Mouse (Mus musculus) hindlimb bud, embryonic 11.5 days (tissue): Measurements from ENCODE around the gene Rho.

Experiments
- DNase-seq: peaks from one replicate; pipeline ENCODE4 v3.0.0-alpha.2; 2012; ENCODE audit warnings: low read depth, low spot score; ENCODE audit errors: extremely low spot score

Rho gene

DNA sequence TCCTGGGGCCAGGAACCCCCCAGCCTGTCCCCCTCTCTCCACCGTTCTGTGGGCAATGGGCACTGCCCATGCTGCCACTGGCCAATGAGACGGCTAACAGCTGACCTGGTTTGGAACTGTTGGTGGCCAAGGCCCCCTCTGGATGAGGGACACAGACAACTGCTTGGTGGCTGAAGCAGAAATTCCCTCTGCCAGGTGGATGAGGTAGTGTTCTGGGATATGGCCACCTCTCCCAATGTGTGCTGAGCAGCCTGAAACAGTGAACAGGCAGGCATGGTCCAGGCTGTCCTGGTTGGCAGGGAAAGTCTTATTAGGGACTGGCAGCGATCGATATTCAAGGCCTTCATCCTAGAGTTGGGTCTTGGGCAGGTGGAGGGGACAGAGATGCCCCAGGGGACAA lies 23.6 kb downstream of the Rho start:
- no peak for DNase-seq

DNA sequence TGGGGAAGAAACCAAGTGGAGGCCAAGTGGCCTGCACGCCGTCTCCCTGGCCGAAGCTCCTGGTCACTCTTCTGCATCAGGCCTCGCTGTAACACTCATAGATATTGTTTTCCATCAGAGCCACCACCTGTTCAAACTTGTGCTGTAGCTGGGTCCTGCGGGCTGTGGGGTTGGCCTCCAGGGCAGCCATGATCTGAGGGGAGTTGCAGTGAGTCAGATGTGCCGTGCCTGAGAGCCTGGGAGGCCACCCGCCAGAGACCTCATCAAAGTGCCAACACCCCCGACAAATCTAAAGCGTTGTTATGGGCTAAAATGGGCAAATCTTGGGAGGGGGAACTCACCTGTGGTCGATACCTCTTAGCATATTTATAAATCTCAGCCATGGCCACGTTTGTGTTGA lies 24.1 kb downstream of the Rho start:
- DNase-seq, result no peak

DNA sequence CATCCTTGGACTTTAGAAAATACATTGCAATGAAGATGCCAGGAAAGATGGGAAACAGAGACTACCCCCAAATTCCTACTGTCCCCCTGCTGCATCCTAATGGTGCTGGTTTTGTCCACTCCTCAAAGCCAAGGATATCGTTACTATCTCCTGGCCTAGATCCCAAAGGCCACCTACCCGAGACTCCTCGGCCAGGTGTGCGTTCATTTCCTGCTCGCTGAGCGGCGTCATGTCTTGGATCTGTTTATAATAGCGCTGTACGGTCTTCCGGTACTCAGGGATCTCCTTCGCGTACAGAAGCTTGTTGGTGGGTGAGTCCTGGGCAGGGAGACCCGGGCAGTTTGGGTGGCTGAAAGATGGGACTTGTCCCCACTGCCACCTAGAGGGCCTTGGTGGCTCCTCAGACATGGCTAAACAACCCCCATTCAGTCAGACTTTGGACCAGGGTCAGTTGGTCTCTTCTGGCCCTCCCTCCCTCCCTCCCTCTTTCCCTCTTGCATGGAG lies 24.9 kb downstream of the Rho start:
- DNase-seq, result no peak

DNA sequence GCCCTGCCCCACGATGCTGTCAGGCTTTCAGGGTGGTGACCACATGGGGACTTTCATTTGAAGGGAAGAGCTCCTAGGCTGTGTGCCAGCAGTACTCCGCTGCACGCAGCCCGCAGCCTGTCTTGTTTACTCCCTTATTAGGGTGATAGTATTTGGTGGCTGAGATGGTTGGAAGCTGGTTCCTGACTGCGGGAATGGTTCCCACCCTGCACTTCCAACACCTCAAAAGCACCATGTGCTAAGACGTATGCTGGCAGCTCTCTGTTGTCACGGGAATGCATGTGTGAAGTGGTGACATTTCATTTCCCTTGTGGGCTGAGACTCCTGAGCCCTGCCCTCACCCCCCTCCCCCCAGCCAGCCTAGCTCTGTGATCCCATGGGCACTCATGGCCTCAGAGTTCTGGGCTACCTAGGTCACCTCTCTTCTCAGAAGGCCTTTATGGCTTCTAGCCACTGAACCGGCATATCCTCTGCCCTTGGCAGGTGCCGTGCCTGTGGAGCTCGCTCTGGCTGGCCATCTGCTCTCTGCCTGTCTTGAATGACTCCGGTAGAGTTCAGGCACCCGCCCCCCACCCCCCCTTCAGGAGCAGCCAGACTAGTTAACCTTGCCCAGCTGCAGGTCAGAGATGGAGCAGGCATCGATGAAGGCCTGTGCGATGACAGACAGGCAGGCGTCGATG lies 25.5 kb downstream of the Rho start:
- no peak for DNase-seq

DNA sequence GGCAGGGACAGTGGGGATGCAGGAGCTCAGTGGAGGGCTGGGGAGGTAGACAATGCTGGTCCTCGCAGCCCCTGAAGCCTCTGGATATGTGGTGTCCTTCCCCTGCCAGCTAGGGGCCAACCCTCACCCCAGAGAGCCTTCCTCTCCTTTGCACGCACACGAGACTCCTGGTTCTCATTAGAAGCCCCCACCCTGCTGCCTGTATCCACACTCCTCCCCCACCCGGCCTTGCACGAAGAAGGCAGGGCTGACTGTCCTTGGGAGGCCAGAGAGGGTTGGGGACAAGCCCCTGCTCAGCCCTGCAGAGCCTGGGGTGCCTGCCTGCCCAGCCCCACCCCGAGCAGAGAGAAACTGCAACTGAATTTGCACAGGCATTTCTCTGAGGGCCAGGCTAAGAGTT lies 26.1 kb downstream of the Rho start:
- DNase-seq, result no peak

DNA sequence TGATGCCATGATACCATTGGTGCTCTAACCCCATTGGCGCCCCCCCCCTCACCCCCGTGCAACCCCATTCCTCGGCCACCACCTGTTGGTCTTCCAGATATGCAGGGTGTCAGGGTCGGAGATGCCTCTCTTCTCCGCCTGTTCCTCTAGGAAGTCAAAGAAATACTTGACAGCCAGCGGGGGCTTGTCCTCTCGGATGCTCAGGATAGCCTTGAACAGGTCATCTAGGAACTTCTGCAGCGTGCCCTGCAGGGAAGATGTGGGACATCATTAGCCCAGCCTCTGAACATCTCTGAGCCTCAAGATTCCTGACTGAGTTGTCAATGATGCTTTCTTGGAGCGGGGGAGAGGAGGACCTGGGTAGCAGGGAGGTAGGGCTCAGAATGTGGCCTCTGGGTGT lies 26.9 kb downstream of the Rho start:
- DNase-seq, result no peak

DNA sequence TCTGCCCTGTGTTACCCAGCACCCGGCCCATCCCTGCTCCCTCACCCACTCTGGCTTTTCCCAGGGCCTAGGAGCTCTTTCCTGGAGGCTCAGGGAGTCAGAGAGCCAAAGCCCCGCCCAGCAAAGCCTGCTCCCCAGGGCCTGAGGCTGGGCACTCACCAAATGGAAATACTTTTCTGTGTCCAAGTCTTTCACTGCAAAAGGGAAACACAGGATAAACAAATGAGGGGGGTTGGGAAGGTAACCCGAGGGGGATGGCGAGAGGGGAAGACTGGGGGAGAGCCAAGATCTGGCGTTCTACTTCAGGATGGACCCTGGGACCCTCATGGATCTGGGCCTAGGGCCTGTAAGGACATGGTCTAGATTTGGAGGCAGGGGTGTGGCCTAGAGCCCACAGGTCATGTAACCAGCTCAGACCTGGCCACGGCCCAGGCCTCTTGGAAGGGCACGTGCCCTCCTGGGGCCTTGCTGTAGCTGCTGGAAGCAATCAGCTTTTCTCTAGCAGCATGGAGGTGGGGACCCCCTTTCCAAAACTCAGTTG lies 27.7 kb downstream of the Rho start:
- DNase-seq, result no peak

DNA sequence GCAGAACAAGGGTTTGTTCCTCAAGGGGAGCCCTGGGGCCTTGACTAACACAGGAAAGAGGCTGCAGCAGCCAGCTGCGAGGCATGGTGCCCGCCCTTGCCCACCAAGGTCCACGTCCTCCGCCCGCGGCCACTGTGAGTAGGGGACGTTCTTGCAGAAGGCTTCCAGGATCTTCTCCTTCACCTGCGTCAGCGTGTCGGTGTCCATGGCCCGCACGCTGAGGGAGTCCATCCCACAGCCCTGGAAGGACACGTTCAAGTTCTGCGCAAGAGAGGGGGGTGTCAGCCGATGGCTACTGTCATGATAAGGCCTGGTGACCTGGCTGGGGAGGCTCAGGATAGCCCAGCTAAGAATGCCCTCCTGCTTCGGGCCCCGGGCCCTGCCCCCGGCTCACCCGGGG lies 28.8 kb downstream of the Rho start:
- no peak for DNase-seq

DNA sequence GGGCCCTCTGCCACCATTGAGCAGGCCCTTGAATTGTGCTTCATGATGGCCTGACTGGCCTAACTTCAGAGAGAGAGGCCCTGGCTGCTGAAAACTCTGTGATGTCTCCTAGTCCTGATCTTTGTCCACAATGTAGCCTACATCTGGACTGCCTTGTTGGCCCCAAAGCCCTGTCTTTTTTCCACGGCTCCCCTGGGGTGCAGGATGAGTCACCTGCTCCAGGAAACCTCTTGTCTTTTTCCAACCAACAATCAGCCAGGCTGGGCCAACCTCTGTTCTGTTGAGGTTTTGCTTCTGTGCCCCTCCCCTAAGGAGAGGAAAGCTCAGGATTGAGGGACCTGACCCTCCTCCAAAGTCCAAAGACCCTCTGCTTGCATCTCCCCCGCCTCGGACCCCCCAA lies 30.2 kb downstream of the Rho start:
- no peak for DNase-seq

DNA sequence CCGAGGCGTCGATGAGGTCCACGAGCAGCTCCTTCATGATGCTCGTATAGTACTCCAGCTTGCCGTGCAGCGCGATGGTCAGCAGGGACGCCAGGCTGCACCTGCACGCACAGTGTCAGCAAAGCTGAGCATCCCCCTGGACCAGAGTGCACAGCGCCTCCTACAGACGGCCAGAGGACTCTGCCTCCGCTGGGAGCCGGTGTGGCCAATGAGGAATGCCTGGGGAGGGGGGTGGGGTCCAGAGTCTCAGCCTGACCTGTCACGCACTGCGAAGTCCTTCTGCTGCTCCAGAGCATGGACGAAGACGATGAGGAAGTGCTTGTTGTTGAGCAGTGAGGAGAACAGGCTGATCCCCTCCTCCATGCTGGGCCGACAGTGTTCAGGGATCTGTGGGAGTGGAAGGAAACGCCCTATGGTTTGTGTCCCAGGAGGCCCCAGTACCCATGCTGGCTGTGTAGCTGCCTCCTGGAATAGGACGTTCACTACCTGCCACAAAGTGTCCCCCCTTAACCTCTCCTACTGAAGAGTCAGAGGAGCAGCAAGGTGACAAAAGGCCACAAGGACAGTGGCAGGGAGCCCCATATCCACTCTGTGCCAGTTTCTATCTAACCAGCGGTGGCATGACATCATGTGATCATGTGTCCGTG lies 31.0 kb downstream of the Rho start:
- no peak for DNase-seq

DNA sequence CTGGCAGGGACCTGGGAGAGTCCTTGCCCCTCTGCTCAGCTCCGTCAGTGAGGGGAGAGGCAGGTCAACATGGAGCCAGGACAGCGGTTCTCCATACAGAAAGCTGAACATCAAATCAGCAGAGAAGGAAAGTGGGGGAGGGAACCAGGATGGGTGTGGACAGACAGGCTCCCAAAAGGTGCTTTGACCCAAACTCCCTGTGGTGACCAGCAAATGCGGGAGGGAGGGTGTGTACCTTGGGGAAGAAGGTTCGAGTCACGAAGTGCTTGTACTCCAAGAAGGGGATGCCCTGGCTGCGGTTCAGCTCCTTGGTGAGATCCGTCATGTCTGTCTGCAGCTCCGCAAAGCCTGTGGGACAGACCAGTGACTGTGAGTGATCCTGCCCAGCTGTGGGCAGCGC lies 32.1 kb downstream of the Rho start:
- no peak for DNase-seq

DNA sequence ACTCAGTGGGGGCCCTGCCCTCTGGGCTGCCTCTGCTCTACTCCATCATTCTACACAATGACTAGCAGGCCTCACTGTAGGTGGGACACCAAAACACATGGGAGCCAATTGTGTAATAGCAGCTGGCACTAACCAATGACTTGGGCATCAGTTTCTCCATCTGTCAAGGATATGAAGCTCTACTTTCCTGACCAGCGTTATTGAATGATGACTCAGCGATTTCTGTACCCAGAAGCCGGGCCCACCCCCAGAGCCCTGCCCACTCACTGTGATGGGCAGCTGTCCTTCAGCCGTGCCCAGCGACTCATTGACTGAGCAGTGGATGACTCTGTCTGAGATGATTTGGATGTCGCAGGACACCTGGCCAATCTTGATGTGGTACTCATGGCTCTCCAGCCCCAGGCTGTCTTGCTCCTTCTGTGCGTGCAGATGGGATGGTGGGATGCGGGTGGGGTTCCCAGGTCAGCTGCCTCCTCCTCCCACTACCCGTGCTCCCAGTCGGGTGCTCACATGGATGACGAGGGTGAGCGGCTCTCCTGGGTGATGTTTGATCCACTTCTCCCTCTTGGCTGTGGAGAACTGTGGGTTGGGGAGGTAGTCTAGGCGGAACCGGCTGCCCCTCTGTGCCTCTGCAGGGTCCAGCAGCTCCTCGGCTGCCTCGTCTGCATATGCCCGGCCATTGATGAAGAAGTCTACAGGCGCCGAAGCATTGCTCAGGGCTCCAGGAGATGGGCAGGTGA lies 34.8 kb downstream of the Rho start:
- DNase-seq, result no peak

DNA sequence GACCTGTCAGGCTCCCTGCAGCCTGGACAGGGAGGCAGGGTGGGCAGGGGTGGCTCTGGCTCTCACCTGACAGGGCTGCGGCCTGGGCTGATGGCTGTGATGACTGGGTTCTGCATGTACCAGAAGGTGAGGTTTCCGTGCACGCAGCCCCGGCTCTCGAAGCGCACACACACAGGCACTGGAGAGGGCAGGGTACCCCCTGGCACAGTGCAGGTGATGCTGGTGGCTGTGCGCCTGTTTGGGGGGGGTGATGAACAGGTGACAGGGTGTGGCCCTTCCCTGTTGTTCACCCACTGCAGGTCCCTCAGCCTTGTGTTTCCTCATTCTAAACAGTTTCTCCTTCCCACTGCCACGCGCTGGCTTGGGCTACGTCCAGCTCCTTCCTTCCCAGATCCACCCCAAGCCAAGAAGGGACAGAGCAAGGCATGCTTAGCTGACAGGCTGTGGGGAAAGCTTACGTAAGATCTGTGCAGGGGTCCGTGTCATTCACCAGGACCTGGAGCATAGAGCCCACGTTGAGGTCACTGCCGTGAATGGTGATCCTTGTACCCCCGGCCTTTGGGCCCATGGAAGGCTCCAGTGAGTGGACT lies 35.8 kb downstream of the Rho start:
- DNase-seq, result no peak

DNA sequence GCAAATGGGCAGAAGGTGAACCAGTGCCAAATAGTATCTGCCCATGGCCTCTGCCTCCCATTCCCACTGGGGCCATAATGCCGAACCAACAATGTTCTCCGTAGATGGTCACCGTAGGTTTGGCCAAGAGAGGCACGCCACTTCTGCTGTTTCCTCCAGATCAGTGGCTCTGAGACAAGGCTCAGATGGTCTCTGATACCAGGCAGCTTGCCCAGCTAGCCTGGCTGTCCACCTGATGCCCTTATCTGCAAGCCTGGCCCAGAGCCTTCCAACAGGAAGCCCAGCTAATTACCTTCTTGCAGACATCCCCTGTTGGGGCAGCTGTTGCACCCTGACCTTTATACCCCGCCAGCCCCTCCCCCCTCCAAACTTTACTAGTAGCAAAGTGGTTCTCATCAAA lies 36.5 kb downstream of the Rho start:
- no peak for DNase-seq

DNA sequence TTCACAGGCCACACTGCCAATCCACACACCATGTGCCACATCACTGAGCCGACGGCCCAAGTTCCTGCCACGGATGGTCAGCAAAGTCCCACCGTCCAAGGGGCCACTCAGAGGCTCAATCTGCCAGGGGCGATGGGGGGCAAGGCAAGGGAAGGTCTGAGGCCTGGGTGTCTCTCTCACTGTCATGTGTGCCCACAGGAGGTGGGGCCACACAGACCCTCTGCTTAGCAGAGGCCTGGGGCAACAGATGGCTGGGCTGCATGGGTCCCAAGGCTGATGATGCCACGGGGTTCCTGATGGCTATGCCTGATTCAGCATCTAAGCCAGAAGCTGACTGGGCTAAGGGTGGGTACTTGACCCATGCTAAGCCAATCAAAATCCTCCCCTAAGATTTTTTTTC lies 37.2 kb downstream of the Rho start:
- no peak for DNase-seq

DNA sequence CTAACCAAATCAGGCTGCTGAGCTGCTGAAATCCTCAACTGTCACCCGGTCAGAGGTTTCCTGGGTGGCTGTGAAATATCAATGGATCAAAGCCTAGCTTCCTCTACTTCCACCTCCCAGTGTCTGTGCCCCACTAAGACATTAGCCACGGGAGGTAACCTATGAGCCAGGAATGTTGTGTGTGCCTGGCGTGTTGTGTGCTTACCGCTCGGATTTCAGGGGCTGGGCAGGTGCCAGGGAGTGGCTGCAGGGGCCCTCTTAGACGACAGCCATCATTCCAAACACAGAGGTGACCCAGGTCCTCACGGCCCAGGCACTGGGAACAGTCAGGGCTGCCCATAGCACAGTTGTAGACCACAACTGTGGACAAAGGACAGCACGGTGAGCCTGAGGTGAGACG lies 37.6 kb downstream of the Rho start:
- DNase-seq, result no peak

DNA sequence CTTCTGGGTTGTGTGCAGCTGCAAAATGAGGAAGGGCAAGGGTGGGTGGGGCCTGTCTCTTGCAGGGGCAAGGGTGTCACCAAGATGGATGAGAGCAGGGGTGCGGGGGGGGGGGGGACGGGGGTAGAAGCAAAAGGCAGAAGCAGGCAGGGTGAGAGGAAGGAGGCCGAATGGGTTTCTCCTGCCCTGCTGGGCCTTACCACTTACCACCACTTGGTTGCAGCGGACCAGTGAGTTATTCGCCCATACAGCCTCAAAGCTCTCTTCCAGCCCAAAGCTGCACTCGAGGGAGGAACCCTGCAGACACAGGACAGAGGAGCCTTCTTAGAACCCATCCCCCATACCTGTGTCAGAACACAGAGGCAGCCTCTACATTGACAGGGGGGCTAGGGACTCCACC lies 38.4 kb downstream of the Rho start:
- DNase-seq, result no peak

DNA sequence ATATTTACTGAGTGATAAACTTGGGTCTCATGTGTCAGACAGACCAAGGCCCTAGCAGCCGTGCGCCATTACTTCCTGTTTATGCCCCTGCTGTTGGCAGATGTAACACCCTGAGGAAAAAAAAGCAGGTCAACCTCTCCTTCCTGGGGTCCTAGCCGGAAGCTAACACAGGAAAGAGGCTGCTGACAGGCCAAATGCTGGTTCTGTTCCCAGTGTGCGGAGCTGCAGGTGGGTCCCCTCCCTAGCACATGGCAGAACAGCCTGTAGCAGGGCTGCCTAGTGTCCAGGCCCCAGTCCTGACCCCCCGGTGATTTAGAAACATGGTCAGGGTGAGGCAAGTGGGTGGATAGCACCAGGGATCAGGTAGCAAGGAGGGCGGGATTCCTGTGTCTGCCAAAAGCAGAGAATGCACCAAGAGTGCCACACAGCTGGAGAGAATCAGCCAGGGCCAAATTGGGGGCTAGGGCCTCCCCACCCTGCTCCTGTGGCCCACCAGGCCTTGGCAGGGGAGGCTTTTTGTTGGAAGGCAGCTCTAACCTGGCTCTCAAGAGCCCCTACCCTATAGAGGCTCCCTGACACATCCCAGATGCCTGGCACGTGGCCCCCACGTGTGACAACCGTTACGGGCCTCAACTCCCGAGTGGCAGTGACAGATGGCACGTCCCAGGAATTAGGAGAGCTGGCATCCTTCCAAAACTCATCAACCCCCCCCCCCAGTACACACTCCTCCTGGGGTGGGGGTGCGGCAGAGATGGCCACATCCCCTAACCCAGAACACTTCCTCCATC lies 39.9 kb downstream of the Rho start:
- no peak for DNase-seq

DNA sequence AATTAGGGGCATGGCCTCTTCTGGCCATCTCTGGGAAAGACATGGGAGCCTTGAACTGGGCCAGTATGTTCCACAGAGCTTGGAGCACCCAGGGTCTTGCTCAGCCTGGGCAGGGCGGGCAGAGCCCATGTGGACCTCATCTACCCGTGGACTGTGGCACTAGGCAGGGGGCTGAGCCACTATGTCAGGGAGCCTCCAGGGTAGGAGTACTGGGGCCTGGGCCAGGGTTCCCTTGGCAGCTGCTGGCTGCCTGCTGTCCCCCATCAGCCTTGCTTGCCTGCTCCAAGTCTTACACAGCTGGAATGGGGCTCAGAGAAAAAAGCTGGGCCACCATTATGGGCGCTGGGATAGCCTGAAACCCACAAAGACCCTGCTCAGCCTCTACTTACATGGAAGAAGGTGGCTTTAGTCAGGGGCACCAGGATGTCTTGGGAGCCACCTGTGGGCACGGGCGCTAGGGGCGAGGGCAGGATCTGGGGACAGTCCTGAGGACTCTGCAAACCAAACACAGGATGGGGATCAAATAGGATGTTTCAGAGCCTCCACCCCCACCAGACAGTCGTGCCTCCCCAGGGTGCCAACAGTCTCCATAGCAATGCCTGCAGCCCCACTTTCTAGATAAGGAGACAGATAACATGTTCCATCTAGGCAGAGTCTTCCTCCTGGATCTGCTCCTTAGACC lies 40.7 kb downstream of the Rho start:
- DNase-seq, result no peak

DNA sequence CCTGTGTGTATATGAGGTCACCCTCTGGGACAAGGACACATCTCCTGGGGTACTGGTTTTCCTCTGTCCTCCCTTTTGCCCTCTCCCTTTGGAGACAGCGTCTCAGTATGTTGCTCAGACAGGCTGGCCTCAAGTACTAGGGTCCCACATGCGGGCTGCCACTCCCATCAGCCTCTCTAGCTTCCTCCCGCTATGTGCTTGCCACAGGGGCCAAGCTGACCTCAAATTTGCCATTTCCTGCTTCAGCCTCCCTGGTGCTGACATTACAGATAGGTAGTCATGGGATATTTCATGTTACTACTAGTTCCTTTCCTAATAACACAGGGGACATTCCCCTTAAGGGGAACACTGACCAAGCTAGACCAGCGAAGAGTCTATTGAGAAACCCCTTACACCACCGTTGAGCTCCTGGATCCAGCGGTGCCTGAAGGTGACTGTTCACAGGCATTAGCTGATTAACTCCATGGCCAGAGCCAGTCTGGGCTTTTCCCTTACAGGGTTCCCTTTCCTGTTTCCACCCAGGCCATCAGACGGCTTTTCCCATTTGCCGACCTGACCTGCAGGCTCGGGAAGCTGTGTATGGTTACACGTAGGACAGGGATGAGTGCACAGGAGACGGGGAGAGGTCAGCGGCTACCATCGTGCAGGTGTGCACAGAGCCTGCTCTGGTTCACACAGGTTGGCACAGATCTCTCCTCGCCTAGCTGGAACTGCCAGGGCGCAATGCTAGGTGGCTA lies 41.8 kb downstream of the Rho start:
- DNase-seq, result no peak
